Mouse (Mus musculus): ENCODE measurements at regions not wholly inside any gene's neighbourhood (a gene's known extent, or its start where the extent isn't known, plus 50 kb on each side); places are given as distances from the start of the nearest gene placed in this dataset.

DNA sequence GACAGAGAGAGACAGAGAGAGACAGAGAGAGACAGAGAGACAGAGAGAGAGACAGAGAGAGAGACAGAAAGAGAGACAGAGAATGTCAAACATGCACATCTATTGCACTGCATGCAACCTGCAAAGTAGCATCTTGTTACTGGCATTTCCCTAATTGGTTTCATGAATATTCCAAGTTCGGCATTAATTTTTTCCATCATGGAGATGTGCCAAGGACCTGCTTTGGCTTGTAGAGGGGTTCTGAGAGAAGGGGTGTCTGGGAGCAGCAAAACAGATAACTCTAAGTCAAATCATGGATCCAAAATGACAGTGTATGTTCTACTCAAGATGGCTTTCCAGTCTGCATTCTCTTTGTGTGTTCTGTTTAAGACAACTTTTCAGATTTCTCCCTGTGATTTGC, 532.5 kb upstream of the Syt1 start:
- WGBS, result 59% methylated on average over 1 of the region's 1 CpGs
- TF ChIP-seq POLR2A (IDR thresholded peaks at IDR 0.05; ENCODE audit: borderline replicate concordance, insufficient read depth, low read length) (no peak), CTCF (IDR thresholded peaks at IDR 0.05; ENCODE audit: borderline replicate concordance, insufficient read depth, low read depth, low read length) (no peak)
- no peak overlapping the region for H3K27ac ChIP-seq (ENCODE audit: insufficient read depth, low read length)
- no peak for DNase-seq
- H3K4me1 ChIP-seq (ENCODE audit: control insufficient read depth, insufficient read depth, low read length), result peaks cover 2% of the 10 kb centered on the region; the same call in 1 of the 2 replicates
- no peak overlapping the region for H3K4me3 ChIP-seq (replicated peaks; ENCODE audit: insufficient read depth, low read depth, low read length)
- H3K27me3 ChIP-seq (ENCODE audit: control insufficient read depth, insufficient read depth, low read length), result no peaks in the 10 kb centered on the region

DNA sequence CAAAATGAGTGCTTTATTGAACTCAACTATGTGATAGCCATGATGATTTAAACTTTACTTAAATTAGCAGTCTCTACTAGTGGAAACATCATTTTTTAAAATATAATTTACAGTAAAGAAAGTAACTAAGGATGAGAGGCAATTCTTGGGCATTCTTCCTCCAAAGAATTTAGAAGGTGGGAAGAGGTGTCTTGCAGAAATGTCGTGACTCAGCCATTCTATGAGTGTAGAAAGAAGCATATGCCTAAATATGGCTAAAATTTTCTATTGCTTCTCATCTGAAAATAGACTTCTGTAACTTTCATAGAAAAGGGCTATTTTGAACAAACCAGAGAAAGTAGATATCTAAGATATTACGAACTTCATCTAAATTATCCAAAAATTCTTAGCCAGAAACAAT, 529.4 kb upstream of the Syt1 start:
- H3K4me3 ChIP-seq (replicated peaks; ENCODE audit: insufficient read depth, low read depth, low read length), result no peak overlapping the region
- 95% methylated on average over 2 of the region's 2 CpGs for WGBS
- no peak for TF ChIP-seq POLR2A (IDR thresholded peaks at IDR 0.05; ENCODE audit: borderline replicate concordance, insufficient read depth, low read length)
- no peak for TF ChIP-seq CTCF (IDR thresholded peaks at IDR 0.05; ENCODE audit: borderline replicate concordance, insufficient read depth, low read depth, low read length)
- H3K27ac ChIP-seq (ENCODE audit: insufficient read depth, low read length), result no peak overlapping the region
- H3K4me1 ChIP-seq (ENCODE audit: control insufficient read depth, insufficient read depth, low read length), result peaks cover 2% of the 10 kb centered on the region; the same call in 1 of the 2 replicates
- no peak for DNase-seq
- no peaks in the 10 kb centered on the region for H3K27me3 ChIP-seq (ENCODE audit: control insufficient read depth, insufficient read depth, low read length)

DNA sequence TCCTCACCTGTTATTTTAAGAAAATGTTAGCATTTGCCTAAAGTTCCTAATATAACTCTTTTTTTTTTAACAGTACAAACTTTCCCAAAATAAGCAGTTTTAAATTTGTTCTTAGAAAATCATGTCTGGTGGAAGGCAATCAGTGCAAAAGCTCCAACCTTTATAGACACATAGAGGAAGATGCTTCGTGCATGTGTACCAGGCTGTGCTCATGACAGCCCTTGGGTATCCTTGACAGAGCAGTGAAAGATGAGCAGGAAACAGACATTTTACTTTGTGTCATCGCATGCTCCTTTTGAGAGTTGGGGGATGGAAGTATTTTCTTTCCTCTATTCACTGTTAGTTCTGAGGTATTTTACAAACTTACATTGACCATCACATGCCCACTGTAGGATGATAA, 517.3 kb upstream of the Syt1 start:
- no peaks in the 10 kb centered on the region for H3K4me1 ChIP-seq (ENCODE audit: control insufficient read depth, insufficient read depth, low read length)
- no peak for DNase-seq
- 95% methylated on average over 2 of the region's 2 CpGs for WGBS
- H3K27ac ChIP-seq (ENCODE audit: insufficient read depth, low read length), result no peak overlapping the region
- no peaks in the 10 kb centered on the region for H3K27me3 ChIP-seq (ENCODE audit: control insufficient read depth, insufficient read depth, low read length)
- TF ChIP-seq CTCF (IDR thresholded peaks at IDR 0.05; ENCODE audit: borderline replicate concordance, insufficient read depth, low read depth, low read length) (no peak), POLR2A (IDR thresholded peaks at IDR 0.05; ENCODE audit: borderline replicate concordance, insufficient read depth, low read length) (no peak)
- H3K4me3 ChIP-seq (replicated peaks; ENCODE audit: insufficient read depth, low read depth, low read length), result no peak overlapping the region

DNA sequence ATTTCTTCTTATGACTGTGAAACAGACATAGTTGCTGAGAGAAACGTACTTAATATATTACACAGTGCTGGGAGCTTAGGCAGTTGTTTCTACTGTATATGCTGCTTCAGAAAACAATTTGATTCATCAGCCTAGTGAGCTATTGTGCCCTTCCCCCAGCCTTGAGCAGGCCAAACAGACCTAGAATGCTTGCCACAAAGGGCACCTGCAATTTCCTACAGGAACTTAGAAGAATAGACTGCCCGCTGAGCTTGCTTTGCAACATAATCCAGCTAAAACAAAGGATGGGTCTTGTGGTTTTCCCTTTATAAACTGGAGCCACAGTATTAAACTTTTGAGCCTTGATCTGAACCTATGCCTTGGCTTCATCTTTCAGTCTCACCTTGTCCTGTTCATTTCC, 510.9 kb upstream of the Syt1 start:
- WGBS, result 69% methylated on average over 2 of the region's 2 CpGs
- no peaks in the 10 kb centered on the region for H3K4me1 ChIP-seq (ENCODE audit: control insufficient read depth, insufficient read depth, low read length)
- H3K27ac ChIP-seq (ENCODE audit: insufficient read depth, low read length), result no peak overlapping the region
- no peak overlapping the region for H3K4me3 ChIP-seq (replicated peaks; ENCODE audit: insufficient read depth, low read depth, low read length)
- no peaks in the 10 kb centered on the region for H3K27me3 ChIP-seq (ENCODE audit: control insufficient read depth, insufficient read depth, low read length)
- no peak for TF ChIP-seq CTCF (IDR thresholded peaks at IDR 0.05; ENCODE audit: borderline replicate concordance, insufficient read depth, low read depth, low read length)
- no peak for TF ChIP-seq POLR2A (IDR thresholded peaks at IDR 0.05; ENCODE audit: borderline replicate concordance, insufficient read depth, low read length)
- DNase-seq, result no peak

DNA sequence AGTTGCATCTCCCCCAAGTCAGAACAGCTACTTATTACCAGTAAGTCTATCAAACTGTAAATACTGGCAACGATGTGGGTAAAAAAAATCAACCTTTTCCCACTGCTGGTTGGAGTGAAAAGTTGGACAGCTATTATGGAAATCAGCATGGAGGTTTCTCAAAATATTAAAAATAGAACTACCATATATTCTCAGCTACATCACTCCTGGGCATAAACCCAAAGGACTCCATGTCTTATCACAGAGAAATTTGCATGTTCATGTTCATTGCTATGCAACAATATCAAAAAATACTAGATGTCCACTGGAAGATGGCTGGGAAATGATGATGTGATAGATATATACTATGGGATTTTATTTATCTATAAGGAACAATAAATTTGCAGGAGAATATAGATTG, 506.9 kb upstream of the Syt1 start:
- no peak for TF ChIP-seq CTCF (IDR thresholded peaks at IDR 0.05; ENCODE audit: borderline replicate concordance, insufficient read depth, low read depth, low read length)
- TF ChIP-seq POLR2A (IDR thresholded peaks at IDR 0.05; ENCODE audit: borderline replicate concordance, insufficient read depth, low read length), result no peak
- H3K27me3 ChIP-seq (ENCODE audit: control insufficient read depth, insufficient read depth, low read length), result no peaks in the 10 kb centered on the region
- no peak overlapping the region for H3K27ac ChIP-seq (ENCODE audit: insufficient read depth, low read length)
- no peak for DNase-seq
- no peaks in the 10 kb centered on the region for H3K4me1 ChIP-seq (ENCODE audit: control insufficient read depth, insufficient read depth, low read length)
- H3K4me3 ChIP-seq (replicated peaks; ENCODE audit: insufficient read depth, low read depth, low read length), result no peak overlapping the region
- 49% methylated on average over 1 of the region's 1 CpGs for WGBS

DNA sequence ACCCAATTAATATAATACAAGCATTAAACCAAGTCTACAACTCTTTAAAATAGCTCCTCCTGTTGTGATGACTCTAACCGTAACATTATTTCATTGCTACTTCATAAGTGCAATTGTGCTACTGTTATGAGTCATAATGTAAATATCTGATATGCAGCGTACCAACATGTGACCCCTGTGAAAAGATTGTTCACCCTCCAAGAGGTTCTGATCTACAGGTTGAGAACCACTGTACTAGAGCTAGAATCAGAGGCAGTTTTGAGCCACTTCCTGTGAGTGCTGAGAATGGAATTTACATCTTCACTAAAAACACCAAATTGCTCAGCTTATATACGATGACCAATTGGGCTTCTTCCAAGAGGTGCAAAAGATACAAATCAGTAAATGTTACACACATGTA, 504.4 kb upstream of the Syt1 start:
- 94% methylated on average over 3 of the region's 3 CpGs for WGBS
- TF ChIP-seq CTCF (IDR thresholded peaks at IDR 0.05; ENCODE audit: borderline replicate concordance, insufficient read depth, low read depth, low read length) (no peak), POLR2A (IDR thresholded peaks at IDR 0.05; ENCODE audit: borderline replicate concordance, insufficient read depth, low read length) (no peak)
- no peak for DNase-seq

DNA sequence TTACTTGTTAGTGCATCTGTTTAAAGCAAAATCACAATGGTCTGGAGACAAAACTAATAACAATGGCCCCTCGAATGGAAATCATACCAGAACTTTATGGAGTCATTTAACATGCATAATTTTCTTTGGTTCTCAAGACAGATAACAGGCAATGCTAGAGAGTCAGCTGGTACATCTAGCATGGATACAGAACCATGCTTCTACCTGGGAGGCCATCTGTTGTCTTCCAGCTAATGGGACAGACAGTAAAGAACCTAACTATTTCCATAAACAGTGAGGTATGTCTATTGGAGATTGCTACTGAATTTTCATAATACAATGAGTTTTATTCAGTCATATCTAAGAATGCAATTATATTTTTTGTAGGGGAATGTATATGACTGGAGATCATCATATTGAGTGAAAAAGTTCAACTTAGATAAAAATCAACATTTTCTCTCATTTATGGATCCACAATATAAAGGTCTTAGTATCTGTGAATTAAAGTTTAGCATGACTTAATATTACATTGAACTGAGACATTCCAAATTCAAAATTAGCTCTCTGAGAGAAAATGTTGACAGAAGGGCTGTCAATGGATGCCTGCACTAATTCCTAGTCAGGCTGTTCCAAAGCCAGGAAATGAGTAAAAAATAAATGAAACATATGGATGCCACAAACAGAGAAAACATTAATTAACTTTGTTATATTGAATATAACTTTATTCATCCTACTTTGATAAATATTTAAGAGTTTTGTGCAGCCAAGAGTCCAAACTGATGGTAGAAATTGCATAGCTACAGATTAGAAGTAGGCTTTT, 500.3 kb upstream of the Syt1 start:
- H3K27ac ChIP-seq (ENCODE audit: insufficient read depth, low read length), result no peak overlapping the region

More for the DNA sequence above, 504.4 kb upstream of the Syt1 start:
- H3K4me3 ChIP-seq (replicated peaks; ENCODE audit: insufficient read depth, low read depth, low read length), result no peak overlapping the region
- no peaks in the 10 kb centered on the region; the same call in 1 of the 2 replicates for H3K4me1 ChIP-seq (ENCODE audit: control insufficient read depth, insufficient read depth, low read length)
- no peaks in the 10 kb centered on the region for H3K27me3 ChIP-seq (ENCODE audit: control insufficient read depth, insufficient read depth, low read length)
- no peak overlapping the region for H3K27ac ChIP-seq (ENCODE audit: insufficient read depth, low read length)

DNA sequence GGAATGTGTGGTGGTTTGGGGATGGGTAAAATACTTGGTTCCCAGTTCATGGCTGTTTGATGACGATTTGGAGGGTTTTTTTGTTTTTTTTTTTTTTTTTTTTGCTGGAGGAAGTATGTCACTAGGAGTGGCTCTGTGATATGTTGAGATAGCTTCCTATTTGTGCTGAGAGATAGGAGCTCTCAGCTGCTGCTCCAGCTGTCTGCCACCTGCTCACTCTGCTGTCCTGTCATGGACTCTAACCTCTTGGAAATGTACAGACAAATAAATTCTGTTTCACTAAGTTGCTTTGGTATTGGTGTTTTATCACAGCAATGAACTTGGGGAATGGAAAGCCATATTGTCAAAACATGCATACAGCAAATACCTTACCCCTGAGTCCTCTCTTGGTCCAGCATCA, 497.8 kb upstream of the Syt1 start:
- H3K4me3 ChIP-seq (replicated peaks; ENCODE audit: insufficient read depth, low read depth, low read length), result no peak overlapping the region
- WGBS, result 79% methylated on average over 1 of the region's 1 CpGs
- TF ChIP-seq POLR2A (IDR thresholded peaks at IDR 0.05; ENCODE audit: borderline replicate concordance, insufficient read depth, low read length), result no peak
- TF ChIP-seq CTCF (IDR thresholded peaks at IDR 0.05; ENCODE audit: borderline replicate concordance, insufficient read depth, low read depth, low read length), result no peak
- no peaks in the 10 kb centered on the region for H3K27me3 ChIP-seq (ENCODE audit: control insufficient read depth, insufficient read depth, low read length)
- no peaks in the 10 kb centered on the region; the same call in 1 of the 2 replicates for H3K4me1 ChIP-seq (ENCODE audit: control insufficient read depth, insufficient read depth, low read length)
- no peak overlapping the region for H3K27ac ChIP-seq (ENCODE audit: insufficient read depth, low read length)
- no peak for DNase-seq

More for the DNA sequence above, 500.3 kb upstream of the Syt1 start:
- TF ChIP-seq CTCF (IDR thresholded peaks at IDR 0.05; ENCODE audit: borderline replicate concordance, insufficient read depth, low read depth, low read length) (no peak), POLR2A (IDR thresholded peaks at IDR 0.05; ENCODE audit: borderline replicate concordance, insufficient read depth, low read length) (no peak)
- H3K27me3 ChIP-seq (ENCODE audit: control insufficient read depth, insufficient read depth, low read length), result no peaks in the 10 kb centered on the region
- DNase-seq, result peak in 1 of 2 experiments; percentile 54
- 38% methylated on average over 1 of the region's 1 CpGs for WGBS
- no peak overlapping the region for H3K4me3 ChIP-seq (replicated peaks; ENCODE audit: insufficient read depth, low read depth, low read length)
- H3K4me1 ChIP-seq (ENCODE audit: control insufficient read depth, insufficient read depth, low read length), result no peaks in the 10 kb centered on the region; the same call in 1 of the 2 replicates
